Comparison of ENCODE assay signal across 19 mouse cellular contexts in genomic region chr7:92154603-92155002, GRCm38 (mm10).
A peak's percentile ranks its signal among the peaks of the same experiment; 100 is the strongest.
DNase-seq lines count a peak whose midpoint lies in the region; ATAC-seq and TF ChIP-seq lines count a peak whose summit lies in the region.
"Had no signal": no experiment of that assay in that cellular context is flagged by ENCODE, and none has a peak within 500 bp of the region (broad histone marks: within the 10 kb centered on the region; RNA-seq: fewer than 3 reads in every experiment).

No protein-coding gene starts in this region.

- H3K27ac ChIP-seq in forebrain, embryonic 13.5 days = no peak overlapping the region
- H3K27ac ChIP-seq in forebrain, embryonic 15.5 days (replicated peaks) = no peak overlapping the region
- H3K27ac ChIP-seq in layer of hippocampus, adult 2 months = peak overlapping the region; percentile 41
- H3K27ac ChIP-seq: embryonic facial prominence, embryonic 15.5 days; heart, embryonic 10.5 days; hindbrain, embryonic 12.5 days; hindbrain, postnatal 0 days had no signal

- no peak overlapping the region for H3K4me3 ChIP-seq in forebrain, embryonic 13.5 days
- H3K4me3 ChIP-seq in forebrain, embryonic 15.5 days = no peak overlapping the region
- H3K4me3 ChIP-seq in layer of hippocampus, adult 2 months = no peak overlapping the region
- H3K4me3 ChIP-seq: embryonic facial prominence, embryonic 15.5 days; erythroblast, embryonic 14.5 days; heart, embryonic 10.5 days; hindbrain, embryonic 12.5 days had no signal

- ATAC-seq in forebrain, embryonic 13.5 days = 0 out of 2 replicates have a peak, but pooled peaks have one; percentile 33
- no peak for ATAC-seq in forebrain, embryonic 15.5 days (replicated peaks)
- ATAC-seq: hindbrain, postnatal 0 days had no signal

- H3K36me3 ChIP-seq in forebrain, embryonic 13.5 days (ENCODE audit: poor library complexity, severe bottlenecking) = no peaks in the 10 kb centered on the region
- H3K36me3 ChIP-seq in forebrain, embryonic 15.5 days = no peaks in the 10 kb centered on the region
- H3K36me3 ChIP-seq: embryonic facial prominence, embryonic 15.5 days; heart, embryonic 10.5 days; hindbrain, embryonic 12.5 days had no signal

- H3K4me2 ChIP-seq in forebrain, embryonic 13.5 days = no peak overlapping the region
- no peak overlapping the region for H3K4me2 ChIP-seq in forebrain, embryonic 15.5 days (replicated peaks)
- H3K4me2 ChIP-seq: embryonic facial prominence, embryonic 15.5 days; hindbrain, embryonic 12.5 days had no signal

- H3K27me3 ChIP-seq in forebrain, embryonic 13.5 days = no peaks in the 10 kb centered on the region
- no peaks in the 10 kb centered on the region for H3K27me3 ChIP-seq in forebrain, embryonic 15.5 days
- H3K27me3 ChIP-seq: embryonic facial prominence, embryonic 15.5 days; hindbrain, embryonic 12.5 days had no signal

- DNase-seq in layer of hippocampus, adult 2 months (ENCODE audit: low spot score in 2 of 2) = no peak
- DNase-seq in layer of hippocampus, postnatal 25 days (ENCODE audit: extremely low spot score in 1 of 2, low spot score in 1 of 2) = no peak
- peak; percentile 7 for DNase-seq in adipocyte (ENCODE audit: low spot score)
- peak; percentile 70 for DNase-seq in gonadal fat pad, adult 2 months (ENCODE audit: low read depth)
- DNase-seq in urinary bladder, adult 18-20 months (ENCODE audit: low spot score in 2 of 2) = no peak
- DNase-seq in kidney, postnatal 10 days = no peak
- DNase-seq: adrenal gland, postnatal 14 days; cerebellum, adult 18-20 months; cerebellum, adult 9-11 months; cerebellum, postnatal 36 days; gastrocnemius, postnatal 36 days; heart, postnatal 4 days had no signal

- H3K4me1 ChIP-seq in forebrain, embryonic 13.5 days = no peaks in the 10 kb centered on the region
- no peaks in the 10 kb centered on the region for H3K4me1 ChIP-seq in forebrain, embryonic 15.5 days
- H3K4me1 ChIP-seq: embryonic facial prominence, embryonic 15.5 days; heart, embryonic 10.5 days; hindbrain, embryonic 12.5 days had no signal

- no peak for TF ChIP-seq CTCF in layer of hippocampus, adult 2 months (conservative IDR thresholded peaks at IDR 0.05)

- H3K9ac ChIP-seq in forebrain, embryonic 13.5 days = no peak overlapping the region
- H3K9ac ChIP-seq in forebrain, embryonic 15.5 days (replicated peaks) = no peak overlapping the region
- H3K9ac ChIP-seq: embryonic facial prominence, embryonic 15.5 days; hindbrain, embryonic 12.5 days had no signal

- no peaks in the 10 kb centered on the region for H3K9me3 ChIP-seq in forebrain, embryonic 13.5 days (replicated peaks)
- H3K9me3 ChIP-seq in forebrain, embryonic 15.5 days = no peaks in the 10 kb centered on the region
- H3K9me3 ChIP-seq: embryonic facial prominence, embryonic 15.5 days; heart, embryonic 10.5 days; hindbrain, embryonic 12.5 days had no signal

Comparison
In these comparisons a context has a peak if more than half of its experiments do, and no peak if none do; other contexts are left out.
1. DNase-seq: peak in adipocyte (single experiment) and gonadal fat pad, adult 2 months (single experiment); none in layer of hippocampus, adult 2 months (0 of 2), layer of hippocampus, postnatal 25 days (0 of 2), urinary bladder, adult 18-20 months (0 of 2) and kidney, postnatal 10 days (single experiment).